Mouse (Mus musculus) lung, postnatal 0 days (tissue): Measurements from ENCODE around the gene Gm20388.

Source experiments
- CTCF ChIP-seq: IDR thresholded peaks from 2 replicates; pipeline ENCODE4 v1.5.1; 2016; ENCODE audit warnings: antibody characterized with exemption, mild to moderate bottlenecking
- EP300 ChIP-seq: IDR thresholded peaks from 2 replicates; pipeline ENCODE4 v1.6.1; 2016; ENCODE audit warnings: antibody characterized with exemption, mild to moderate bottlenecking, control low read depth

GRCm38 (mm10) chr8:123899366-123899765, 3988.7 kb downstream of the Gm20388 start:
- no peak for TF ChIP-seq EP300
- TF ChIP-seq CTCF: no peak
